Mouse (Mus musculus): ENCODE measurements around the gene Thsd4.

DNA sequence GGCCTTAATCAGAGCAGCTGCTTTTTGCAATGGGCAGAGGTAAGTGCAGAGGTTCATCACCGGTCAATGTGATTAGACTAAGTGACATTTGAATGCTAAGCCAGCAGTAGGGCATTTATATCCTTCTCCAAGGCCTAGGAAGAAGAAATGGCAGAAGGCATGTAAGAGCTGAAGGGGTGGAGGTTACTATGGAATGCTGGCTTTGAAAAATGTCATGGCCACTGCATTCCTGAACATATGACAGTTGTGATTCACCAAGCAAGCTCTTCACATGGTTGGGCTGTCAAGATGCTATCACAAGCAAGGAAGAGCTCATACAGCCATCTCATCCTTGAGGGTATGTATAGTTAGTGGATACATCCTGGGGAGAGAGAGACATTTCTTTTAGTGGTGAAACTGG lies 313.0 kb downstream of the Thsd4 start:
- TF ChIP-seq CTCF (IDR thresholded peaks at IDR 0.05; ENCODE audit: extremely low read depth, insufficient read depth, low read length) (no peak), POLR2A (IDR thresholded peaks at IDR 0.05; ENCODE audit: extremely low read depth, insufficient read depth, low read length) (no peak)

Measured in cortical plate, adult 2 months (tissue).